Mouse (Mus musculus): ENCODE results near the gene Atg101. TPM values are rescaled to one million over a fixed set of nuclear protein-coding genes. Genes with fewer than 3 reads are reported as not detected.

The Atg101 gene
- polyA plus RNA-seq (2015; fragmentation: Nextera tagmentation; extraction: Ambion mirVana), result 69.7 and 69.9 TPM in 2 replicates

- WGBS, result under 1% methylated on average over 61 of the region's 61 CpGs
- Histone ChIP-seq H3K27ac (peak within 1 kb of the TSS; percentile 86), H3K36me3 (peaks cover 29% of the 10 kb centered on the region), H3K9ac (peak within 1 kb of the TSS; percentile 82), H3K27me3 (no peaks in the 10 kb centered on the region), H3K4me2 (peak within 1 kb of the TSS; percentile 90), H3K4me1 (peaks cover 30% of the 10 kb centered on the region), H3K4me3 (peak within 1 kb of the TSS; percentile 87), H3K9me3 (no peaks in the 10 kb centered on the region)
- peak; percentile 86 for ATAC-seq (ENCODE audit: insufficient number of reproducible peaks, low FRiP score, low TSS enrichment, low read depth)
These were observed at the start of gene Atg101 for GRCm38 (mm10) chr15:101283911-101284750. Atg101 (plus strand) TSS chr15:101284272.

- Histone ChIP-seq H3K4me2 (no peak overlapping the region), H3K4me1 (peaks cover 63% of the 10 kb centered on the region), H3K27me3 (no peaks in the 10 kb centered on the region), H3K4me3 (no peak overlapping the region), H3K9ac (no peak overlapping the region), H3K36me3 (peaks cover 25% of the 10 kb centered on the region), H3K27ac (peak overlapping the region; percentile 62), H3K9me3 (no peaks in the 10 kb centered on the region)
- whole genome bisulfite sequencing, result 58% methylated on average over 10 of the region's 10 CpGs
- ATAC-seq (ENCODE audit: insufficient number of reproducible peaks, low FRiP score, low TSS enrichment, low read depth), result no peak
These were observed 49.3 kb upstream of the Atg101 start for GRCm38 (mm10) chr15:101234611-101235341.

- H3K4me1 ChIP-seq, result peaks cover 63% of the 10 kb centered on the region
- 0 out of 2 replicates have a peak, but pooled peaks have one; percentile 5 for ATAC-seq (ENCODE audit: insufficient number of reproducible peaks, low FRiP score, low TSS enrichment, low read depth)
These were observed 48.8 kb upstream of the Atg101 start for GRCm38 (mm10) chr15:101235342-101235698.

GRCm38 (mm10) chr15:101235728-101236327, 48.2 kb upstream of the Atg101 start:
- 24% methylated on average over 12 of the region's 12 CpGs for WGBS
- H3K27me3 ChIP-seq, result no peaks in the 10 kb centered on the region
- no peak overlapping the region for H3K9ac ChIP-seq
- H3K27ac ChIP-seq, result no peak overlapping the region; the same call in 1 of the 2 replicates
- peaks cover 15% of the 10 kb centered on the region for H3K36me3 ChIP-seq
- H3K4me3 ChIP-seq, result no peak overlapping the region
- H3K4me2 ChIP-seq, result no peak overlapping the region
- H3K4me1 ChIP-seq, result peaks cover 64% of the 10 kb centered on the region
- H3K9me3 ChIP-seq, result no peaks in the 10 kb centered on the region
- ATAC-seq (ENCODE audit: insufficient number of reproducible peaks, low FRiP score, low TSS enrichment, low read depth), result peak; percentile 32

More at GRCm38 (mm10) chr15:101235342-101235698, 48.8 kb upstream of the Atg101 start:
- Histone ChIP-seq H3K36me3 (peaks cover 20% of the 10 kb centered on the region), H3K27ac (no peak overlapping the region; the same call in 1 of the 2 replicates), H3K4me3 (no peak overlapping the region), H3K4me2 (no peak overlapping the region), H3K9me3 (no peaks in the 10 kb centered on the region), H3K27me3 (no peaks in the 10 kb centered on the region), H3K9ac (no peak overlapping the region)
- 21% methylated on average over 5 of the region's 5 CpGs for WGBS

GRCm38 (mm10) chr15:101236878-101237277, 47.2 kb upstream of the Atg101 start:
- no peaks in the 10 kb centered on the region for H3K9me3 ChIP-seq
- H3K4me3 ChIP-seq, result no peak overlapping the region
- H3K36me3 ChIP-seq, result peaks cover 4% of the 10 kb centered on the region
- WGBS, result 11% methylated on average over 3 of the region's 3 CpGs
- no peak overlapping the region for H3K4me2 ChIP-seq
- no peak for ATAC-seq (ENCODE audit: insufficient number of reproducible peaks, low FRiP score, low TSS enrichment, low read depth)
- no peak overlapping the region for H3K9ac ChIP-seq
- H3K4me1 ChIP-seq, result peaks cover 68% of the 10 kb centered on the region
- no peak overlapping the region for H3K27ac ChIP-seq
- no peaks in the 10 kb centered on the region for H3K27me3 ChIP-seq

GRCm38 (mm10) chr15:101238885-101239511, 45.1 kb upstream of the Atg101 start:
- no peak for ATAC-seq (ENCODE audit: insufficient number of reproducible peaks, low FRiP score, low TSS enrichment, low read depth)

GRCm38 (mm10) chr15:101239821-101240220, 44.3 kb upstream of the Atg101 start:
- H3K9me3 ChIP-seq, result no peaks in the 10 kb centered on the region
- no peak overlapping the region for H3K9ac ChIP-seq
- no peak for ATAC-seq (ENCODE audit: insufficient number of reproducible peaks, low FRiP score, low TSS enrichment, low read depth)
- H3K36me3 ChIP-seq, result no peaks in the 10 kb centered on the region
- H3K4me2 ChIP-seq, result no peak overlapping the region
- H3K27ac ChIP-seq, result no peak overlapping the region
- WGBS, result 63% methylated on average over 8 of the region's 8 CpGs
- H3K4me1 ChIP-seq, result peaks cover 50% of the 10 kb centered on the region
- no peak overlapping the region for H3K4me3 ChIP-seq
- no peaks in the 10 kb centered on the region for H3K27me3 ChIP-seq

More at GRCm38 (mm10) chr15:101238885-101239511, 45.1 kb upstream of the Atg101 start:
- no peak overlapping the region for H3K9ac ChIP-seq
- no peaks in the 10 kb centered on the region for H3K27me3 ChIP-seq
- 8% methylated on average over 28 of the region's 28 CpGs for WGBS
- peaks cover 55% of the 10 kb centered on the region for H3K4me1 ChIP-seq
- H3K27ac ChIP-seq, result no peak overlapping the region
- H3K36me3 ChIP-seq, result no peaks in the 10 kb centered on the region
- H3K4me2 ChIP-seq, result peak overlapping the region; percentile 42
- peak overlapping the region; percentile 21 for H3K4me3 ChIP-seq
- no peaks in the 10 kb centered on the region for H3K9me3 ChIP-seq

- Histone ChIP-seq H3K4me2 (peak overlapping the region; percentile 49), H3K36me3 (no peaks in the 10 kb centered on the region), H3K9ac (no peak overlapping the region), H3K9me3 (no peaks in the 10 kb centered on the region), H3K4me1 (peaks cover 44% of the 10 kb centered on the region), H3K27me3 (no peaks in the 10 kb centered on the region), H3K4me3 (peak overlapping the region; percentile 26), H3K27ac (peak overlapping the region; percentile 4; the same call in 1 of the 2 replicates)
- 3% methylated on average over 10 of the region's 10 CpGs for WGBS
- ATAC-seq (ENCODE audit: insufficient number of reproducible peaks, low FRiP score, low TSS enrichment, low read depth), result peak; percentile 50; the same call in 1 of the 2 replicates
These were observed 43.3 kb upstream of the Atg101 start for GRCm38 (mm10) chr15:101240799-101241204.

- Histone ChIP-seq H3K9me3 (no peaks in the 10 kb centered on the region), H3K4me2 (peak overlapping the region; percentile 49), H3K36me3 (no peaks in the 10 kb centered on the region), H3K4me1 (peaks cover 42% of the 10 kb centered on the region), H3K9ac (no peak overlapping the region), H3K4me3 (no peak overlapping the region), H3K27me3 (no peaks in the 10 kb centered on the region), H3K27ac (peak overlapping the region; percentile 4; the same call in 1 of the 2 replicates)
- 46% methylated on average over 9 of the region's 9 CpGs for WGBS
- no peak for ATAC-seq (ENCODE audit: insufficient number of reproducible peaks, low FRiP score, low TSS enrichment, low read depth)
These were observed 42.8 kb upstream of the Atg101 start for GRCm38 (mm10) chr15:101241236-101241635.

GRCm38 (mm10) chr15:101241853-101242252, 42.2 kb upstream of the Atg101 start:
- Histone ChIP-seq H3K36me3 (no peaks in the 10 kb centered on the region), H3K9me3 (no peaks in the 10 kb centered on the region), H3K27me3 (no peaks in the 10 kb centered on the region), H3K9ac (no peak overlapping the region), H3K27ac (no peak overlapping the region), H3K4me3 (no peak overlapping the region), H3K4me1 (peaks cover 41% of the 10 kb centered on the region), H3K4me2 (no peak overlapping the region)
- WGBS, result 61% methylated on average over 9 of the region's 9 CpGs
- ATAC-seq (ENCODE audit: insufficient number of reproducible peaks, low FRiP score, low TSS enrichment, low read depth), result no peak

GRCm38 (mm10) chr15:101242645-101243044, 41.4 kb upstream of the Atg101 start:
- Histone ChIP-seq H3K4me1 (peaks cover 46% of the 10 kb centered on the region), H3K27ac (0 out of 2 replicates have a peak overlapping the region, but pooled peaks have one; percentile 54), H3K4me2 (no peak overlapping the region), H3K27me3 (no peaks in the 10 kb centered on the region), H3K9me3 (no peaks in the 10 kb centered on the region), H3K9ac (no peak overlapping the region), H3K4me3 (no peak overlapping the region), H3K36me3 (no peaks in the 10 kb centered on the region)
- no peak for ATAC-seq (ENCODE audit: insufficient number of reproducible peaks, low FRiP score, low TSS enrichment, low read depth)
- WGBS, result 18% methylated on average over 8 of the region's 8 CpGs

Data from limb, embryonic 15.5 days (tissue).